Comparison of ENCODE assay signal across 10 mouse cellular contexts in genomic region chrX:142808411-142808810, GRCm38 (mm10).
DNase-seq lines count a peak whose midpoint lies in the region; ATAC-seq and TF ChIP-seq lines count a peak whose summit lies in the region.
"Had no signal": no experiment of that assay in that cellular context is flagged by ENCODE, and none has a peak within 500 bp of the region (broad histone marks: within the 10 kb centered on the region; RNA-seq: fewer than 3 reads in every experiment).

No protein-coding gene starts in this region.

- WGBS in liver, adult 2 months, result 51% methylated on average over 9 of the region's 9 CpGs
- WGBS in liver, embryonic 11.5 days, result 52% methylated on average over 9 of the region's 9 CpGs
- 45% methylated on average over 9 of the region's 9 CpGs for WGBS in hindbrain, embryonic 14.5 days

- peak; percentile 37; the same call in 1 of the 2 replicates for TF ChIP-seq CTCF in liver, adult 2 months (IDR thresholded peaks at IDR 0.05; ENCODE audit: low read depth, low read length)

- DNase-seq in liver, adult 2 months (ENCODE audit: extremely low read depth, low read depth, low spot score), result peak; percentile 17
- no peak for DNase-seq in liver, embryonic 11.5 days (ENCODE audit: low spot score)
- peak; percentile 46 for DNase-seq in R1 (ENCODE audit: low read depth, low spot score)
- peak; percentile 58 for DNase-seq in embryo, embryonic 10 days (ENCODE audit: low spot score)
- DNase-seq in hindbrain, embryonic 14.5 days (ENCODE audit: low spot score), result peak; percentile 84
- peak; percentile 35 for DNase-seq in left cerebral cortex, postnatal 4 days
- peak; percentile 77 for DNase-seq in retina, embryonic 14.5 days (ENCODE audit: low spot score)
- DNase-seq in adrenal gland, adult 2 months, result no peak

- no peaks in the 10 kb centered on the region for H3K4me1 ChIP-seq in liver, adult 2 months (ENCODE audit: control insufficient read depth, insufficient read depth, low read length)
- no peaks in the 10 kb centered on the region for H3K4me1 ChIP-seq in liver, embryonic 11.5 days (replicated peaks; ENCODE audit: control insufficient read depth, insufficient read depth, low read length)
- H3K4me1 ChIP-seq in hindbrain, embryonic 14.5 days (replicated peaks; ENCODE audit: control insufficient read depth, insufficient read depth, low read length), result no peaks in the 10 kb centered on the region
- H3K4me1 ChIP-seq: embryonic facial prominence, embryonic 12.5 days had no signal

- no peaks in the 10 kb centered on the region for H3K27me3 ChIP-seq in liver, adult 2 months (ENCODE audit: control insufficient read depth, insufficient read depth, low read length)
- no peaks in the 10 kb centered on the region for H3K27me3 ChIP-seq in liver, embryonic 11.5 days (replicated peaks; ENCODE audit: control insufficient read depth, insufficient read depth, low read length)
- 0 out of 2 replicates have a peak, but pooled peaks cover 3% of the 10 kb centered on the region for H3K27me3 ChIP-seq in hindbrain, embryonic 14.5 days (ENCODE audit: control insufficient read depth, insufficient read depth, low read length)
- H3K27me3 ChIP-seq: embryonic facial prominence, embryonic 12.5 days; limb, embryonic 15.5 days had no signal

- no peaks in the 10 kb centered on the region for H3K36me3 ChIP-seq in liver, adult 2 months (ENCODE audit: control insufficient read depth, insufficient read depth, low read length)
- no peaks in the 10 kb centered on the region for H3K36me3 ChIP-seq in liver, embryonic 11.5 days (ENCODE audit: control insufficient read depth, insufficient read depth, low read length)
- no peaks in the 10 kb centered on the region for H3K36me3 ChIP-seq in hindbrain, embryonic 14.5 days (replicated peaks; ENCODE audit: control insufficient read depth, insufficient read depth)
- H3K36me3 ChIP-seq: embryonic facial prominence, embryonic 12.5 days; limb, embryonic 15.5 days had no signal

- no peak overlapping the region for H3K27ac ChIP-seq in liver, adult 2 months (replicated peaks; ENCODE audit: insufficient read depth, low read depth, low read length)
- H3K27ac ChIP-seq in liver, embryonic 11.5 days (ENCODE audit: low read depth, low read length), result no peak overlapping the region
- H3K27ac ChIP-seq in hindbrain, embryonic 14.5 days, result no peak overlapping the region
- H3K27ac ChIP-seq: embryonic facial prominence, embryonic 12.5 days; limb, embryonic 15.5 days had no signal

- no peaks in the 10 kb centered on the region for H3K79me2 ChIP-seq in liver, adult 2 months (ENCODE audit: control insufficient read depth, insufficient read depth, low read length)

- intact Hi-C loops in left cerebral cortex, postnatal 4 days (cut with DNase I), result loop anchor here (5.0 to 10.0 kb wide), 2 partner anchors 124 to 251 kb away; partner anchors contain the start of gene Tmem164

- no peak; the same call in 1 of the 2 replicates for ATAC-seq in liver, embryonic 11.5 days (replicated peaks; ENCODE audit: low FRiP score)
- ATAC-seq in hindbrain, embryonic 14.5 days (ENCODE audit: low FRiP score), result peak; percentile 34; the same call in 1 of the 2 replicates

- no peak for TF ChIP-seq POLR2A in liver, adult 2 months (IDR thresholded peaks at IDR 0.05; ENCODE audit: extremely low read depth, insufficient read depth, low read length)

- H3K4me2 ChIP-seq in liver, embryonic 11.5 days, result no peak overlapping the region
- no peak overlapping the region for H3K4me2 ChIP-seq in hindbrain, embryonic 14.5 days (replicated peaks)
- H3K4me2 ChIP-seq: embryonic facial prominence, embryonic 12.5 days; limb, embryonic 15.5 days had no signal

- no peak overlapping the region for H3K9ac ChIP-seq in liver, adult 2 months (ENCODE audit: low read depth, low read length)
- H3K9ac ChIP-seq in liver, embryonic 11.5 days (ENCODE audit: low read depth, low read length), result no peak overlapping the region
- H3K9ac ChIP-seq in hindbrain, embryonic 14.5 days, result no peak overlapping the region
- H3K9ac ChIP-seq: embryonic facial prominence, embryonic 12.5 days; limb, embryonic 15.5 days had no signal

- no peaks in the 10 kb centered on the region for H3K9me3 ChIP-seq in liver, embryonic 11.5 days (ENCODE audit: control insufficient read depth, low read length)
- H3K9me3 ChIP-seq in hindbrain, embryonic 14.5 days (ENCODE audit: control insufficient read depth, low read length), result no peaks in the 10 kb centered on the region
- H3K9me3 ChIP-seq: embryonic facial prominence, embryonic 12.5 days; limb, embryonic 15.5 days had no signal

- no peak overlapping the region for H3K4me3 ChIP-seq in liver, adult 2 months (ENCODE audit: insufficient read depth, low read depth, low read length)
- H3K4me3 ChIP-seq in liver, embryonic 11.5 days (ENCODE audit: low read depth, low read length), result no peak overlapping the region
- H3K4me3 ChIP-seq in hindbrain, embryonic 14.5 days (replicated peaks; ENCODE audit: low read length), result no peak overlapping the region
- H3K4me3 ChIP-seq: embryonic facial prominence, embryonic 12.5 days; limb, embryonic 15.5 days had no signal

Comparison
In these comparisons a context has a peak if more than half of its experiments do, and no peak if none do; other contexts are left out.
1. DNase-seq: peak in liver, adult 2 months (single experiment), R1 (single experiment), embryo, embryonic 10 days (single experiment), hindbrain, embryonic 14.5 days (single experiment), left cerebral cortex, postnatal 4 days (single experiment) and retina, embryonic 14.5 days (single experiment); none in liver, embryonic 11.5 days (single experiment) and adrenal gland, adult 2 months (single experiment).